In the genomic region with DNA sequence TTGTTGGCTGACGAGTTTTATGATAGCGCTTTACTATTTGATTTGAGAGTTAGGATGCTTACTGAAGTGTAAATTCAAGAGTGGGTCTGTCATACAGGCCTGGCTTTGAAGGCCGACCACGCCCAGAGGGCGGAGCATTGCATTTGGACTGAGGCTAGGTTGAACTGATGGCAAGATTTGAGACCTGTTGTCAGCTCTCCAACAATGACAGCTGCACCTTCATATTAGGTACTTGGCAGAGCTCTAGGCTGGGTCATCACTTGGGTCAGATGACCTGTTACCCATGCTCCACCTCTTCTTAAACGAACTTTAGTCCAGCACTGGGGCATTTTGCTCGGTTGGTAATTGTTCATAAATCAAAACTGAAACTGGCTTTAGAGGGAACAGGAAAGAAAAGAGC, we compare ENCODE assay signal across 26 mouse cellular contexts.
"Had no signal": no experiment of that assay in that cellular context is flagged by ENCODE, and none has a peak within 500 bp of the region (broad histone marks: within the 10 kb centered on the region; RNA-seq: fewer than 3 reads in every experiment).

No protein-coding gene starts in this region.

- H3K36me3 ChIP-seq: heart, embryonic 10.5 days; heart, embryonic 12.5 days; hindbrain, embryonic 10.5 days; hindbrain, embryonic 12.5 days; intestine, embryonic 15.5 days; limb, embryonic 10.5 days; limb, embryonic 12.5 days; liver, embryonic 13.5 days; liver, embryonic 15.5 days had no signal

- H3K4me2 ChIP-seq: heart, embryonic 12.5 days; hindbrain, embryonic 12.5 days; hindbrain, embryonic 14.5 days; intestine, embryonic 15.5 days; limb, embryonic 12.5 days; liver, embryonic 11.5 days; liver, embryonic 13.5 days; liver, embryonic 15.5 days had no signal

- H3K27ac ChIP-seq: gastrocnemius, adult 2 months; heart, embryonic 10.5 days; hindbrain, embryonic 10.5 days; hindbrain, embryonic 12.5 days; hindbrain, embryonic 14.5 days; intestine, embryonic 15.5 days; layer of hippocampus, adult 2 months; left cerebral cortex, adult 2 months; limb, embryonic 10.5 days; limb, embryonic 12.5 days; liver, embryonic 13.5 days; liver, embryonic 15.5 days had no signal

- H3K4me3 ChIP-seq: gastrocnemius, adult 2 months; heart, embryonic 10.5 days; heart, embryonic 12.5 days; hindbrain, embryonic 10.5 days; hindbrain, embryonic 12.5 days; intestine, embryonic 15.5 days; layer of hippocampus, adult 2 months; left cerebral cortex, adult 2 months; limb, embryonic 10.5 days; limb, embryonic 12.5 days; liver, embryonic 13.5 days; liver, embryonic 15.5 days had no signal

- H3K9ac ChIP-seq: heart, embryonic 12.5 days; hindbrain, embryonic 12.5 days; hindbrain, embryonic 14.5 days; intestine, embryonic 15.5 days; limb, embryonic 12.5 days; liver, embryonic 13.5 days; liver, embryonic 15.5 days had no signal

- H3K27me3 ChIP-seq: hindbrain, embryonic 12.5 days; intestine, embryonic 15.5 days; limb, embryonic 12.5 days; liver, embryonic 13.5 days; liver, embryonic 15.5 days had no signal

- DNase-seq: gastrocnemius, adult 2 months; gastrocnemius, postnatal 10 days; heart, adult 18-20 months; heart, postnatal 10 days; heart, postnatal 4 days; kidney, adult 18-20 months; kidney, adult 8-10 months; kidney, postnatal 10 days; kidney, postnatal 25 days; kidney, postnatal 4 days; liver, embryonic 13.5 days had no signal

- H3K9me3 ChIP-seq: heart, embryonic 10.5 days; heart, embryonic 12.5 days; hindbrain, embryonic 10.5 days; hindbrain, embryonic 12.5 days; intestine, embryonic 15.5 days; limb, embryonic 10.5 days; limb, embryonic 12.5 days; liver, embryonic 13.5 days; liver, embryonic 15.5 days had no signal

- ATAC-seq: hindbrain, embryonic 16.5 days; inflammation-experienced regulatory T-cells, adult 6 months; intestine, embryonic 15.5 days; intestine, postnatal 0 days had no signal

- H3K4me1 ChIP-seq: heart, embryonic 10.5 days; heart, embryonic 12.5 days; hindbrain, embryonic 10.5 days; intestine, embryonic 15.5 days; limb, embryonic 10.5 days; limb, embryonic 12.5 days; liver, embryonic 13.5 days; liver, embryonic 15.5 days had no signal
